Mouse (Mus musculus): ENCODE results near the gene Spint5. TPM values are rescaled to one million over a fixed set of nuclear protein-coding genes. Genes with fewer than 3 reads are reported as not detected.

Spint5 gene
- polyA plus RNA-seq, 1 experiment from 2014 or later, result not detected

GRCm38 (mm10) chr2:164762593-164762992, 47.5 kb downstream of the Spint5 start:
- H3K9me3 ChIP-seq (ENCODE audit: control insufficient read depth, low read length), result no peaks in the 10 kb centered on the region
- H3K27ac ChIP-seq (ENCODE audit: low read length), result no peak overlapping the region
- no peak overlapping the region for H3K9ac ChIP-seq (ENCODE audit: low read depth, low read length)
- 81% methylated on average over 7 of the region's 7 CpGs for WGBS
- H3K4me1 ChIP-seq (ENCODE audit: control insufficient read depth, insufficient read depth, low read length), result no peaks in the 10 kb centered on the region
- H3K27me3 ChIP-seq (replicated peaks; ENCODE audit: control insufficient read depth, insufficient read depth, low read length), result no peaks in the 10 kb centered on the region
- no peak overlapping the region for H3K4me3 ChIP-seq (ENCODE audit: low read length)
- H3K36me3 ChIP-seq (ENCODE audit: control insufficient read depth, insufficient read depth, low read length), result peaks cover 14% of the 10 kb centered on the region
- no peak for ATAC-seq
- no peak overlapping the region for H3K4me2 ChIP-seq (ENCODE audit: low read depth, low read length)

- WGBS, result 74% methylated on average over 3 of the region's 3 CpGs
- H3K4me1 ChIP-seq (ENCODE audit: control insufficient read depth, insufficient read depth, low read length), result peaks cover 5% of the 10 kb centered on the region; the same call in 1 of the 2 replicates
- no peak overlapping the region for H3K4me3 ChIP-seq (ENCODE audit: low read length)
- no peak overlapping the region for H3K9ac ChIP-seq (ENCODE audit: low read depth, low read length)
- H3K9me3 ChIP-seq (ENCODE audit: control insufficient read depth, low read length), result no peaks in the 10 kb centered on the region
- H3K36me3 ChIP-seq (ENCODE audit: control insufficient read depth, insufficient read depth, low read length), result peaks cover 17% of the 10 kb centered on the region
- no peak overlapping the region for H3K27ac ChIP-seq (ENCODE audit: low read length)
- ATAC-seq, result no peak
- no peaks in the 10 kb centered on the region for H3K27me3 ChIP-seq (replicated peaks; ENCODE audit: control insufficient read depth, insufficient read depth, low read length)
- no peak overlapping the region for H3K4me2 ChIP-seq (ENCODE audit: low read depth, low read length)
Observed at GRCm38 (mm10) chr2:164765841-164766240, 50.7 kb downstream of the Spint5 start.

Other genes starting within 250 kb of the Spint5 start
- gene Trp53tg5, start 241.6 kb upstream of the Spint5 start, polyA plus RNA-seq (2015; fragmentation: Nextera tagmentation; extraction: Ambion mirVana), result not detected in 2 replicates
- gene Dbndd2, start 229.2 kb upstream of the Spint5 start, polyA plus RNA-seq (2015; fragmentation: Nextera tagmentation; extraction: Ambion mirVana), result 16.0 and 16.4 TPM in 2 replicates
- gene Pigt, start 217.8 kb upstream of the Spint5 start, polyA plus RNA-seq (2015; fragmentation: Nextera tagmentation; extraction: Ambion mirVana), result 59.1 and 61.4 TPM in 2 replicates
- 36.8 and 42.4 TPM in 2 replicates for gene Wfdc2, start 152.9 kb upstream of the Spint5 start, polyA plus RNA-seq (2015; fragmentation: Nextera tagmentation; extraction: Ambion mirVana)
- not detected in 2 replicates for gene Spint3, start 141.8 kb upstream of the Spint5 start, polyA plus RNA-seq (2015; fragmentation: Nextera tagmentation; extraction: Ambion mirVana)
- gene Wfdc6a, start 129.9 kb upstream of the Spint5 start, polyA plus RNA-seq (2015; fragmentation: Nextera tagmentation; extraction: Ambion mirVana), result 0.59 and 1.4 TPM in 2 replicates
- gene Eppin, start 121.7 kb upstream of the Spint5 start, polyA plus RNA-seq (2015; fragmentation: Nextera tagmentation; extraction: Ambion mirVana), result not detected in 2 replicates
- not detected in 2 replicates for gene Wfdc6b, start 101.8 kb upstream of the Spint5 start, polyA plus RNA-seq (2015; fragmentation: Nextera tagmentation; extraction: Ambion mirVana)
- not detected in 2 replicates for gene Wfdc8, start 101.7 kb upstream of the Spint5 start, polyA plus RNA-seq (2015; fragmentation: Nextera tagmentation; extraction: Ambion mirVana)
- gene Wfdc16, start 76.5 kb upstream of the Spint5 start, polyA plus RNA-seq (2015; fragmentation: Nextera tagmentation; extraction: Ambion mirVana), result not detected in 2 replicates
- gene Wfdc10, start 59.3 kb upstream of the Spint5 start, polyA plus RNA-seq (2015; fragmentation: Nextera tagmentation; extraction: Ambion mirVana), result 0.34 TPM in 1 of 2 replicates, not detected in the other
- gene Wfdc9, start 58.7 kb upstream of the Spint5 start, polyA plus RNA-seq (2015; fragmentation: Nextera tagmentation; extraction: Ambion mirVana), result not detected in 2 replicates
- not detected in 2 replicates for gene Wfdc11, start 41.2 kb upstream of the Spint5 start, polyA plus RNA-seq (2015; fragmentation: Nextera tagmentation; extraction: Ambion mirVana)
- gene Wfdc13, start 30.2 kb upstream of the Spint5 start, polyA plus RNA-seq (2015; fragmentation: Nextera tagmentation; extraction: Ambion mirVana), result 0.17 and 0.21 TPM in 2 replicates
- not detected in 2 replicates for gene Spint4, start 16.8 kb upstream of the Spint5 start, polyA plus RNA-seq (2015; fragmentation: Nextera tagmentation; extraction: Ambion mirVana)
- 1.3 and 1.8 TPM in 2 replicates for gene Wfdc3, start 30.6 kb downstream of the Spint5 start, polyA plus RNA-seq (2015; fragmentation: Nextera tagmentation; extraction: Ambion mirVana)
- gene Dnttip1, start 30.7 kb downstream of the Spint5 start, polyA plus RNA-seq (2015; fragmentation: Nextera tagmentation; extraction: Ambion mirVana), result 55.9 and 56.9 TPM in 2 replicates
- gene Ube2c, start 54.6 kb downstream of the Spint5 start, polyA plus RNA-seq (2015; fragmentation: Nextera tagmentation; extraction: Ambion mirVana), result 360 and 426 TPM in 2 replicates
- gene Tnnc2, start 64.7 kb downstream of the Spint5 start, polyA plus RNA-seq (2015; fragmentation: Nextera tagmentation; extraction: Ambion mirVana), result 3.2 and 3.9 TPM in 2 replicates
- 18.3 and 19.6 TPM in 2 replicates for gene Snx21, start 70.5 kb downstream of the Spint5 start, polyA plus RNA-seq (2015; fragmentation: Nextera tagmentation; extraction: Ambion mirVana)
- 37.5 and 39.5 TPM in 2 replicates for gene Acot8, start 89.6 kb downstream of the Spint5 start, polyA plus RNA-seq (2015; fragmentation: Nextera tagmentation; extraction: Ambion mirVana)
- gene Zswim3, start 89.8 kb downstream of the Spint5 start, polyA plus RNA-seq (2015; fragmentation: Nextera tagmentation; extraction: Ambion mirVana), result 9.3 and 10.3 TPM in 2 replicates
- 11.7 and 13.4 TPM in 2 replicates for gene Zswim1, start 107.4 kb downstream of the Spint5 start, polyA plus RNA-seq (2015; fragmentation: Nextera tagmentation; extraction: Ambion mirVana)
- gene Spata25, start 113.2 kb downstream of the Spint5 start, polyA plus RNA-seq (2015; fragmentation: Nextera tagmentation; extraction: Ambion mirVana), result not detected in 2 replicates
- 418 and 551 TPM in 2 replicates for gene Ctsa, start 117.6 kb downstream of the Spint5 start, polyA plus RNA-seq (2015; fragmentation: Nextera tagmentation; extraction: Ambion mirVana)
- 6.1 and 7.5 TPM in 2 replicates for gene Neurl2, start 118.2 kb downstream of the Spint5 start, polyA plus RNA-seq (2015; fragmentation: Nextera tagmentation; extraction: Ambion mirVana)
- gene Pltp, start 142.4 kb downstream of the Spint5 start, polyA plus RNA-seq (2015; fragmentation: Nextera tagmentation; extraction: Ambion mirVana), result 31.4 and 31.5 TPM in 2 replicates
- 57.9 and 64.0 TPM in 2 replicates for gene Pcif1, start 164.0 kb downstream of the Spint5 start, polyA plus RNA-seq (2015; fragmentation: Nextera tagmentation; extraction: Ambion mirVana)
- 9.6 and 10.5 TPM in 2 replicates for gene Zfp335, start 196.5 kb downstream of the Spint5 start, polyA plus RNA-seq (2015; fragmentation: Nextera tagmentation; extraction: Ambion mirVana)
- 7.6 and 9.3 TPM in 2 replicates for gene Mmp9, start 225.5 kb downstream of the Spint5 start, polyA plus RNA-seq (2015; fragmentation: Nextera tagmentation; extraction: Ambion mirVana)
- gene Slc12a5, start 245.5 kb downstream of the Spint5 start, polyA plus RNA-seq (2015; fragmentation: Nextera tagmentation; extraction: Ambion mirVana), result 0.23 and 0.32 TPM in 2 replicates